Mouse (Mus musculus): Measurements from ENCODE around the gene Fam186a.

- no peak for TF ChIP-seq ZC3H11A (IDR thresholded peaks at IDR 0.05; ENCODE audit: borderline replicate concordance, low read depth, low read length)
- no peak for TF ChIP-seq MAFK (IDR thresholded peaks at IDR 0.05; ENCODE audit: insufficient read depth, low read depth, low read length)
- no peak for TF ChIP-seq HCFC1 (IDR thresholded peaks at IDR 0.05; ENCODE audit: borderline replicate concordance, insufficient read depth, low read length)
These were observed 70.2 kb downstream of the Fam186a start for GRCm38 (mm10) chr15:99896621-99897020.
